Comparison of ENCODE assay signal across 8 mouse cellular contexts in the genomic region with DNA sequence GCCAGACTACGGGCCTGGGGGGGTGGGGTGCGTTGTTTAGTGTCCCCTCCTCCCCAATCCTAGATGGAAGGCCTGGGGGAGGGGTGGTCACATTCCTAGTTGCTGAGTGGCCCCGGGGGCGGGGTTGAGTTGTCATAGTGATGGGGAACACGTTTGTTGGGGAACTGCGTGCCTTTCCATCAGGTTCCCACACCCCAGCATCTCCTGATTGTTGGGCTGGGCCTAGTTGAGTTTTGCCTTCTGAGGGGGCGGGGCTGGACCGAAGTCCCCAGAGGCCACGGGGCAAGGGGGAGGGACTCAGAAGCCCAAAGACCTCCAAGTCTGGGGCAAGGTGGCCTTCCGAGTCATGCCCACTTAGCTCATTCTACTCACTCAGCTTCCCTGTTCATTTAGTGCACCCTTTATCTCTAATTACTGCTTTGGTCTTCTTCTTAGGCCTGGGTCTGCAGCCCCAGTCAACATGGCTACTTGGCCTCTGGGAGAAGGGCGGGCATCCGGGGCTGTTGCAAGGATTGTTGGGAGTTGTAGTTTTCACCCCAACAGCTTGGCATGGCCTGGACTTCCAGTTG. TPM values are rescaled to one million over a fixed set of nuclear protein-coding genes. Genes with fewer than 3 reads are reported as not detected.
DNase-seq lines count a peak whose midpoint lies in the region; ATAC-seq and TF ChIP-seq lines count a peak whose summit lies in the region.

No protein-coding gene starts in this region.

- H3K4me1 ChIP-seq in ES-E14 (ENCODE audit: control insufficient read depth in 2 of 2, insufficient read depth in 2 of 2, low read length in 2 of 2, poor library complexity in 1 of 2): peaks cover 13 to 18% of the 10 kb centered on the region in 2 experiments
- peaks cover 40% of the 10 kb centered on the region for H3K4me1 ChIP-seq in bone marrow macrophage, adult 2 months (ENCODE audit: control insufficient read depth, insufficient read depth, low read length)
- peaks cover 61% of the 10 kb centered on the region for H3K4me1 ChIP-seq in forebrain, embryonic 10.5 days

- peak; percentile 94 for DNase-seq in ES-E14 (ENCODE audit: low read depth, low spot score)
- DNase-seq in forebrain, embryonic 10.5 days (ENCODE audit: extremely low spot score, low spot score): peak; percentile 89
- peak; percentile 78 to 84 for DNase-seq in heart, postnatal 14 days
- peak; percentile 95 to 97 for DNase-seq in kidney, postnatal 4 days
- DNase-seq in lung, postnatal 14 days: peak; percentile 90
- DNase-seq in retina, adult 2 months (ENCODE audit: low read depth, low spot score): peak; percentile 57

- peak overlapping the region; percentile 89 for H3K27ac ChIP-seq in ES-E14 (ENCODE audit: insufficient read depth, low read depth, low read length, poor library complexity, severe bottlenecking)
- peak overlapping the region; percentile 37 for H3K27ac ChIP-seq in bone marrow macrophage, adult 2 months (ENCODE audit: insufficient read depth, low read depth, low read length)
- H3K27ac ChIP-seq in forebrain, embryonic 10.5 days: peak overlapping the region; percentile 98

- TF ChIP-seq CTCF in bone marrow macrophage, adult 2 months (IDR thresholded peaks at IDR 0.05; ENCODE audit: low read depth, low read length): no peak

- in situ Hi-C loops in ES-E14 (cut with MboI; ENCODE audit: low sequenced_read_pairs in 2 of 2, unreplicated experiment in 2 of 2): no loop called here

- no peaks in the 10 kb centered on the region for H3K9me3 ChIP-seq in ES-E14 (ENCODE audit: control insufficient read depth, insufficient read depth, low read depth, low read length)
- no peaks in the 10 kb centered on the region for H3K9me3 ChIP-seq in forebrain, embryonic 10.5 days

- intact Hi-C loops in heart, postnatal 14 days (cut with DNase I): no loop called here

- ATAC-seq in granulocyte monocyte progenitor cell, adult 5-6 weeks (replicated peaks; ENCODE audit: poor library complexity, severe bottlenecking): no peak

- H3K27me3 ChIP-seq in forebrain, embryonic 10.5 days (ENCODE audit: poor library complexity, severe bottlenecking): no peaks in the 10 kb centered on the region

- peak overlapping the region; percentile 78 to 87 for H3K4me3 ChIP-seq in ES-E14 (ENCODE audit: insufficient read depth in 1 of 2, low read depth in 1 of 2, low read length in 2 of 2, poor library complexity in 1 of 2, severe bottlenecking in 1 of 2)
- H3K4me3 ChIP-seq in bone marrow macrophage, adult 2 months (ENCODE audit: insufficient read depth, low read length): peak overlapping the region; percentile 42
- H3K4me3 ChIP-seq in forebrain, embryonic 10.5 days: peak overlapping the region; percentile 98

- 3% methylated on average over 12 of the region's 12 CpGs for WGBS in forebrain, embryonic 10.5 days

- TF ChIP-seq POLR2A in bone marrow macrophage, adult 2 months (IDR thresholded peaks at IDR 0.05; ENCODE audit: borderline replicate concordance, low read depth, low read length): no peak

- H3K36me3 ChIP-seq in ES-E14 (ENCODE audit: control insufficient read depth, insufficient read depth, low read length, poor library complexity, severe bottlenecking): peaks cover 32% of the 10 kb centered on the region
- peaks cover 33% of the 10 kb centered on the region for H3K36me3 ChIP-seq in forebrain, embryonic 10.5 days (replicated peaks)

- H3K9ac ChIP-seq in ES-E14 (ENCODE audit: insufficient read depth, low read depth, low read length, poor library complexity, severe bottlenecking): peak overlapping the region; percentile 67

TF ChIP-seq in ES-E14, 5 proteins besides CTCF, POLR2A, EP300 and RAD21:
- no peak; the same call in 1 of the 2 replicates for TF ChIP-seq CHD2 (IDR thresholded peaks at IDR 0.05; ENCODE audit: low read depth, low read length)
- TF ChIP-seq ZNF384 (IDR thresholded peaks at IDR 0.05; ENCODE audit: low read depth, low read length): no peak
- peak; percentile 92 for TF ChIP-seq HCFC1 (IDR thresholded peaks at IDR 0.05; ENCODE audit: borderline replicate concordance, insufficient read depth, low read length)
- TF ChIP-seq ZC3H11A (IDR thresholded peaks at IDR 0.05; ENCODE audit: borderline replicate concordance, low read depth, low read length): no peak
- TF ChIP-seq MAFK (IDR thresholded peaks at IDR 0.05; ENCODE audit: insufficient read depth, low read depth, low read length): no peak

RNA-seq across cellular contexts. Expression of a gene that starts 4.5 kb away (rescaled TPM):
- total RNA-seq in ES-E14 (2012; rRNA removed): 296 and 312 TPM in 2 replicates
- polyA plus RNA-seq in bone marrow macrophage, adult 2 months (2012; ENCODE audit: insufficient read depth, insufficient read length, missing spikeins): 170 and 180 TPM in 2 replicates
- polyA plus RNA-seq in forebrain, embryonic 10.5 days (2016; fragmentation: Nextera tagmentation; extraction: Ambion mirVana): 199 and 219 TPM in 2 replicates
- total RNA-seq in heart, postnatal 14 days (2021): 10 to 100 TPM; 88.2 to 91.9 TPM
- total RNA-seq in granulocyte monocyte progenitor cell, adult 5-6 weeks (2014; fragmentation: Nextera tagmentation): 330 and 338 TPM in 2 replicates
- 302 and 321 TPM in 2 replicates for total RNA-seq in granulocyte monocyte progenitor cell, adult 5-6 weeks (2017)

RNA-seq across cellular contexts. Expression of a gene that starts 8.6 kb away (rescaled TPM):
- total RNA-seq in ES-E14 (2012; rRNA removed): 154 and 162 TPM in 2 replicates
- polyA plus RNA-seq in bone marrow macrophage, adult 2 months (2012; ENCODE audit: insufficient read depth, insufficient read length, missing spikeins): 139 and 147 TPM in 2 replicates
- 71.4 and 74.8 TPM in 2 replicates for polyA plus RNA-seq in forebrain, embryonic 10.5 days (2016; fragmentation: Nextera tagmentation; extraction: Ambion mirVana)
- total RNA-seq in heart, postnatal 14 days (2021): 10 to 100 TPM; 65.8 to 71.0 TPM
- 165 and 169 TPM in 2 replicates for total RNA-seq in granulocyte monocyte progenitor cell, adult 5-6 weeks (2014; fragmentation: Nextera tagmentation)
- 112 and 134 TPM in 2 replicates for total RNA-seq in granulocyte monocyte progenitor cell, adult 5-6 weeks (2017)

RNA-seq across cellular contexts. Expression of a gene that starts 19.5 kb away (rescaled TPM):
- total RNA-seq in ES-E14 (2012; rRNA removed): 33.6 and 40.1 TPM in 2 replicates
- polyA plus RNA-seq in bone marrow macrophage, adult 2 months (2012; ENCODE audit: insufficient read depth, insufficient read length, missing spikeins): 22.0 and 22.3 TPM in 2 replicates
- 87.7 and 88.3 TPM in 2 replicates for polyA plus RNA-seq in forebrain, embryonic 10.5 days (2016; fragmentation: Nextera tagmentation; extraction: Ambion mirVana)
- total RNA-seq in heart, postnatal 14 days (2021): 10 to 100 TPM; 15.7 TPM
- total RNA-seq in granulocyte monocyte progenitor cell, adult 5-6 weeks (2014; fragmentation: Nextera tagmentation): 49.5 and 63.1 TPM in 2 replicates
- total RNA-seq in granulocyte monocyte progenitor cell, adult 5-6 weeks (2017): 45.7 and 51.4 TPM in 2 replicates

RNA-seq across cellular contexts. Expression of a gene that starts 19.9 kb away (rescaled TPM):
- 22.0 and 25.5 TPM in 2 replicates for total RNA-seq in ES-E14 (2012; rRNA removed)
- polyA plus RNA-seq in bone marrow macrophage, adult 2 months (2012; ENCODE audit: insufficient read depth, insufficient read length, missing spikeins): 17.8 and 23.3 TPM in 2 replicates
- 19.1 and 22.8 TPM in 2 replicates for polyA plus RNA-seq in forebrain, embryonic 10.5 days (2016; fragmentation: Nextera tagmentation; extraction: Ambion mirVana)
- total RNA-seq in heart, postnatal 14 days (2021): 1 to 10 TPM; 6.9 to 8.5 TPM
- total RNA-seq in granulocyte monocyte progenitor cell, adult 5-6 weeks (2014; fragmentation: Nextera tagmentation): 20.7 and 30.7 TPM in 2 replicates
- 13.6 and 13.8 TPM in 2 replicates for total RNA-seq in granulocyte monocyte progenitor cell, adult 5-6 weeks (2017)

RNA-seq across cellular contexts. Expression of a gene that starts 25.2 kb away (rescaled TPM):
- total RNA-seq in ES-E14 (2012; rRNA removed): 40.2 and 53.8 TPM in 2 replicates
- polyA plus RNA-seq in bone marrow macrophage, adult 2 months (2012; ENCODE audit: insufficient read depth, insufficient read length, missing spikeins): 31.2 and 34.8 TPM in 2 replicates
- 16.9 and 17.3 TPM in 2 replicates for polyA plus RNA-seq in forebrain, embryonic 10.5 days (2016; fragmentation: Nextera tagmentation; extraction: Ambion mirVana)
- 10 to 100 TPM; 47.8 to 49.3 TPM for total RNA-seq in heart, postnatal 14 days (2021)
- 25.9 and 35.4 TPM in 2 replicates for total RNA-seq in granulocyte monocyte progenitor cell, adult 5-6 weeks (2014; fragmentation: Nextera tagmentation)
- 29.6 and 33.4 TPM in 2 replicates for total RNA-seq in granulocyte monocyte progenitor cell, adult 5-6 weeks (2017)

Comparison
In these comparisons a context has a peak if more than half of its experiments do, and no peak if none do; other contexts are left out.
1. H3K27ac ChIP-seq: peak in every context shown above with its lines; median percentile 98 in forebrain, embryonic 10.5 days; 89 in ES-E14; 37 in bone marrow macrophage, adult 2 months.
2. H3K4me3 ChIP-seq: peak in every context shown above with its lines; median percentile 98 in forebrain, embryonic 10.5 days; 82 in ES-E14; 42 in bone marrow macrophage, adult 2 months.